Mouse (Mus musculus): Measurements from ENCODE around the gene Rsph3b. TPM values are rescaled to one million over a fixed set of nuclear protein-coding genes. Genes with fewer than 3 reads are reported as not detected.
"Not testable (repeated sequence)": the region's sequence is repeated elsewhere in the genome, so short reads cannot be mapped to it uniquely, and the experiment has no call there.

Rsph3b gene
- polyA plus RNA-seq, 1 experiment from 2014 or later, result 43.5 TPM

- H3K27ac ChIP-seq (ENCODE audit: low read length); H3K4me2 ChIP-seq (ENCODE audit: low read depth, low read length); H3K9ac ChIP-seq (ENCODE audit: low read length); ATAC-seq (ENCODE audit: insufficient read depth, low FRiP score); H3K4me1 ChIP-seq (ENCODE audit: control insufficient read depth, insufficient read depth, low read length); H3K4me3 ChIP-seq (replicated peaks; ENCODE audit: low read length); H3K9me3 ChIP-seq (replicated peaks; ENCODE audit: control insufficient read depth, low read length); H3K27me3 ChIP-seq (ENCODE audit: control insufficient read depth, insufficient read depth, low read length); H3K36me3 ChIP-seq (ENCODE audit: control insufficient read depth, insufficient read depth, low read length): not testable (repeated sequence)
- 67% methylated on average over 3 of the region's 3 CpGs for WGBS
Observed at GRCm38 (mm10) chr17:6974985-6975384, 26.5 kb upstream of the Rsph3b start.

GRCm38 (mm10) chr17:6972836-6973396 is 24.4 kb upstream of the Rsph3b start:
- not testable (repeated sequence) for H3K4me1 ChIP-seq (ENCODE audit: control insufficient read depth, insufficient read depth, low read length); ATAC-seq (ENCODE audit: insufficient read depth, low FRiP score); H3K27me3 ChIP-seq (ENCODE audit: control insufficient read depth, insufficient read depth, low read length); H3K4me3 ChIP-seq (replicated peaks; ENCODE audit: low read length); H3K9ac ChIP-seq (ENCODE audit: low read length); H3K4me2 ChIP-seq (ENCODE audit: low read depth, low read length); H3K36me3 ChIP-seq (ENCODE audit: control insufficient read depth, insufficient read depth, low read length); H3K9me3 ChIP-seq (replicated peaks; ENCODE audit: control insufficient read depth, low read length); H3K27ac ChIP-seq (ENCODE audit: low read length)
- 62% methylated on average over 4 of the region's 4 CpGs for WGBS

- ATAC-seq (ENCODE audit: insufficient read depth, low FRiP score); H3K9ac ChIP-seq (ENCODE audit: low read length); H3K9me3 ChIP-seq (replicated peaks; ENCODE audit: control insufficient read depth, low read length); H3K4me1 ChIP-seq (ENCODE audit: control insufficient read depth, insufficient read depth, low read length); H3K36me3 ChIP-seq (ENCODE audit: control insufficient read depth, insufficient read depth, low read length); H3K27me3 ChIP-seq (ENCODE audit: control insufficient read depth, insufficient read depth, low read length); H3K27ac ChIP-seq (ENCODE audit: low read length); H3K4me3 ChIP-seq (replicated peaks; ENCODE audit: low read length); H3K4me2 ChIP-seq (ENCODE audit: low read depth, low read length): not testable (repeated sequence)
- 84% methylated on average over 8 of the region's 8 CpGs for WGBS
Observed at GRCm38 (mm10) chr17:6971238-6971637, 22.8 kb upstream of the Rsph3b start.

GRCm38 (mm10) chr17:6970334-6970733 is 21.9 kb upstream of the Rsph3b start, which contains the start of gene Rnaset2b:
Gene Rnaset2b (plus strand): TSS chr17:6970634.
- not testable (repeated sequence) for ATAC-seq (ENCODE audit: insufficient read depth, low FRiP score); H3K27me3 ChIP-seq (ENCODE audit: control insufficient read depth, insufficient read depth, low read length); H3K4me2 ChIP-seq (ENCODE audit: low read depth, low read length); H3K9ac ChIP-seq (ENCODE audit: low read length); H3K4me1 ChIP-seq (ENCODE audit: control insufficient read depth, insufficient read depth, low read length); H3K27ac ChIP-seq (ENCODE audit: low read length); H3K4me3 ChIP-seq (replicated peaks; ENCODE audit: low read length); H3K9me3 ChIP-seq (replicated peaks; ENCODE audit: control insufficient read depth, low read length); H3K36me3 ChIP-seq (ENCODE audit: control insufficient read depth, insufficient read depth, low read length)
- WGBS, result no CpG with 5 or more reads among the region's 8 CpGs

- not testable (repeated sequence) for H3K4me1 ChIP-seq (ENCODE audit: control insufficient read depth, insufficient read depth, low read length); ATAC-seq (ENCODE audit: insufficient read depth, low FRiP score); H3K9me3 ChIP-seq (replicated peaks; ENCODE audit: control insufficient read depth, low read length); H3K4me3 ChIP-seq (replicated peaks; ENCODE audit: low read length); H3K27me3 ChIP-seq (ENCODE audit: control insufficient read depth, insufficient read depth, low read length); H3K4me2 ChIP-seq (ENCODE audit: low read depth, low read length); H3K9ac ChIP-seq (ENCODE audit: low read length); H3K27ac ChIP-seq (ENCODE audit: low read length); H3K36me3 ChIP-seq (ENCODE audit: control insufficient read depth, insufficient read depth, low read length)
- no CpG with 5 or more reads among the region's 1 CpGs for WGBS
Observed at GRCm38 (mm10) chr17:6967673-6968072, 19.2 kb upstream of the Rsph3b start.

GRCm38 (mm10) chr17:6965364-6965763 is 16.9 kb upstream of the Rsph3b start:
- not testable (repeated sequence) for H3K4me2 ChIP-seq (ENCODE audit: low read depth, low read length); H3K9ac ChIP-seq (ENCODE audit: low read length); H3K27ac ChIP-seq (ENCODE audit: low read length); H3K36me3 ChIP-seq (ENCODE audit: control insufficient read depth, insufficient read depth, low read length); H3K27me3 ChIP-seq (ENCODE audit: control insufficient read depth, insufficient read depth, low read length); ATAC-seq (ENCODE audit: insufficient read depth, low FRiP score); H3K4me1 ChIP-seq (ENCODE audit: control insufficient read depth, insufficient read depth, low read length); H3K9me3 ChIP-seq (replicated peaks; ENCODE audit: control insufficient read depth, low read length); H3K4me3 ChIP-seq (replicated peaks; ENCODE audit: low read length)
- WGBS, result 16% methylated on average over 6 of the region's 6 CpGs

GRCm38 (mm10) chr17:6962936-6963335 is 14.5 kb upstream of the Rsph3b start:
- H3K27ac ChIP-seq (ENCODE audit: low read length); H3K9me3 ChIP-seq (replicated peaks; ENCODE audit: control insufficient read depth, low read length); H3K9ac ChIP-seq (ENCODE audit: low read length); H3K4me3 ChIP-seq (replicated peaks; ENCODE audit: low read length); H3K4me1 ChIP-seq (ENCODE audit: control insufficient read depth, insufficient read depth, low read length); ATAC-seq (ENCODE audit: insufficient read depth, low FRiP score); H3K36me3 ChIP-seq (ENCODE audit: control insufficient read depth, insufficient read depth, low read length); H3K27me3 ChIP-seq (ENCODE audit: control insufficient read depth, insufficient read depth, low read length); H3K4me2 ChIP-seq (ENCODE audit: low read depth, low read length): not testable (repeated sequence)
- WGBS, result 53% methylated on average over 4 of the region's 4 CpGs

GRCm38 (mm10) chr17:6962339-6962738 is 13.9 kb upstream of the Rsph3b start:
- H3K9me3 ChIP-seq (replicated peaks; ENCODE audit: control insufficient read depth, low read length); H3K36me3 ChIP-seq (ENCODE audit: control insufficient read depth, insufficient read depth, low read length); H3K4me3 ChIP-seq (replicated peaks; ENCODE audit: low read length); ATAC-seq (ENCODE audit: insufficient read depth, low FRiP score); H3K4me1 ChIP-seq (ENCODE audit: control insufficient read depth, insufficient read depth, low read length); H3K27me3 ChIP-seq (ENCODE audit: control insufficient read depth, insufficient read depth, low read length); H3K9ac ChIP-seq (ENCODE audit: low read length); H3K27ac ChIP-seq (ENCODE audit: low read length); H3K4me2 ChIP-seq (ENCODE audit: low read depth, low read length): not testable (repeated sequence)
- 81% methylated on average over 3 of the region's 6 CpGs for WGBS

GRCm38 (mm10) chr17:6961181-6962000 is 12.9 kb upstream of the Rsph3b start:
- not testable (repeated sequence) for H3K27me3 ChIP-seq (ENCODE audit: control insufficient read depth, insufficient read depth, low read length); H3K9ac ChIP-seq (ENCODE audit: low read length); H3K9me3 ChIP-seq (replicated peaks; ENCODE audit: control insufficient read depth, low read length); H3K4me1 ChIP-seq (ENCODE audit: control insufficient read depth, insufficient read depth, low read length); H3K36me3 ChIP-seq (ENCODE audit: control insufficient read depth, insufficient read depth, low read length); H3K27ac ChIP-seq (ENCODE audit: low read length)
- peak; percentile 98 for ATAC-seq (ENCODE audit: insufficient read depth, low FRiP score)
- peak overlapping the region; percentile 35 for H3K4me3 ChIP-seq (replicated peaks; ENCODE audit: low read length)
- under 1% methylated on average over 16 of the region's 48 CpGs for WGBS
- H3K4me2 ChIP-seq (ENCODE audit: low read depth, low read length), result peak overlapping the region; percentile 35; the same call in 1 of the 2 replicates

Data from stomach, embryonic 16.5 days (tissue).